Mouse (Mus musculus) lung, postnatal 0 days (tissue): Measurements from ENCODE around the gene Gm43638.
"Not testable (repeated sequence)": the region's sequence is repeated elsewhere in the genome, so short reads cannot be mapped to it uniquely, and the experiment has no call there.

Source experiments
- CTCF ChIP-seq: IDR thresholded peaks from 2 replicates; pipeline ENCODE4 v1.5.1; 2016; ENCODE audit warnings: antibody characterized with exemption, mild to moderate bottlenecking
- EP300 ChIP-seq: IDR thresholded peaks from 2 replicates; pipeline ENCODE4 v1.6.1; 2016; ENCODE audit warnings: antibody characterized with exemption, mild to moderate bottlenecking, control low read depth

DNA sequence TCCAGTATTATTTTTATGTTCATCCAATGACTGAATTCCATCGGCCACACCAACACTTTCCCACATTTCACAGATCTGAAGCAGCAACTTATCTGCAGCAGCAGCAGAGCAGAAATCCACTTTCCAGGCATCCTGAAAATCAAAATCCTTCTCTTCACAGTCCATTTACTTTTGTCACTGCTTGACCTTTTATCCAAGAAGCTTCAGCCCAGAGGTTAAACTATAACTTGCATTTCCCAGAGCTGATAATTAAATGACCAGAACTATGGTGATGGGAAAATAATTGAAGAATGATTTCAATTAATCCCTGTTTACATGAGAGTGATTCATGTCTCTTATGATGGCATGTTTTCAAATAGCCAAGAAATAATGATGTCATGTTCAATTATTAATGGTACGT, 62.6 kb downstream of the Gm43638 start, which contains the start of gene Ugt2b38:
- not testable (repeated sequence) for TF ChIP-seq CTCF, EP300
